Mouse (Mus musculus): ENCODE measurements around the gene Cntnap4. TPM values are rescaled to one million over a fixed set of nuclear protein-coding genes. Genes with fewer than 3 reads are reported as not detected.
"Not testable (repeated sequence)": the region's sequence is repeated elsewhere in the genome, so short reads cannot be mapped to it uniquely, and the experiment has no call there.

Gene Cntnap4
- total RNA-seq, 2 experiments from 2014 or later, result 22.2 to 28.2 TPM

GRCm38 (mm10) chr8:112716982-112717381 is 147.1 kb downstream of the Cntnap4 start:
- no peak for DNase-seq
- intact Hi-C loops (cut with DNase I), result no loop called here

GRCm38 (mm10) chr8:112724918-112725317 is 155.1 kb downstream of the Cntnap4 start:
- intact Hi-C loops (cut with DNase I), result no loop called here
- no peak for DNase-seq

GRCm38 (mm10) chr8:112730583-112731432 is 161.0 kb downstream of the Cntnap4 start:
- intact Hi-C loops (cut with DNase I), result no loop called here
- DNase-seq, result no peak

- intact Hi-C loops (cut with DNase I), result no loop called here
- DNase-seq, result peak; percentile 91
These were observed 165.7 kb downstream of the Cntnap4 start for GRCm38 (mm10) chr8:112735575-112735974.

GRCm38 (mm10) chr8:112743331-112743730 is 173.5 kb downstream of the Cntnap4 start:
- intact Hi-C loops (cut with DNase I), result no loop called here
- DNase-seq, result no peak

- no peak for DNase-seq
- intact Hi-C loops (cut with DNase I), result no loop called here
These were observed 177.5 kb downstream of the Cntnap4 start for GRCm38 (mm10) chr8:112747296-112747695.

- no peak for DNase-seq
- intact Hi-C loops (cut with DNase I), result no loop called here
These were observed 185.3 kb downstream of the Cntnap4 start for GRCm38 (mm10) chr8:112755171-112755570.

- no peak for DNase-seq
- intact Hi-C loops (cut with DNase I), result no loop called here
These were observed 233.2 kb downstream of the Cntnap4 start for GRCm38 (mm10) chr8:112803058-112803457.

- intact Hi-C loops (cut with DNase I), result no loop called here
- DNase-seq, result no peak
These were observed 239.5 kb downstream of the Cntnap4 start for GRCm38 (mm10) chr8:112809382-112809781.

GRCm38 (mm10) chr8:112841057-112841456 is 271.2 kb downstream of the Cntnap4 start:
- no peak for DNase-seq

GRCm38 (mm10) chr8:112849541-112849940 is 279.7 kb downstream of the Cntnap4 start:
- DNase-seq; intact Hi-C loops (cut with DNase I): not testable (repeated sequence)

More at GRCm38 (mm10) chr8:112841057-112841456, 271.2 kb downstream of the Cntnap4 start:
- intact Hi-C loops (cut with DNase I), result no loop called here

- peak; percentile 94 for DNase-seq
- intact Hi-C loops (cut with DNase I), result loop anchor here (10.0 kb wide), 1 partner anchor 332 kb away; the partner anchor contains the start of gene Cntnap4
These were observed 336.7 kb downstream of the Cntnap4 start for GRCm38 (mm10) chr8:112906458-112907112.

GRCm38 (mm10) chr8:112909527-112909926 is 339.7 kb downstream of the Cntnap4 start:
- intact Hi-C loops (cut with DNase I), result loop anchor here (10.0 kb wide), 1 partner anchor 335 kb away; the partner anchor contains the start of gene Cntnap4
- peak; percentile 72 for DNase-seq

GRCm38 (mm10) chr8:112911422-112911821 is 341.6 kb downstream of the Cntnap4 start:
- intact Hi-C loops (cut with DNase I), result no loop called here

GRCm38 (mm10) chr8:112922151-112922550 is 352.3 kb downstream of the Cntnap4 start:
- intact Hi-C loops (cut with DNase I), result no loop called here
- DNase-seq, result no peak

More at GRCm38 (mm10) chr8:112911422-112911821, 341.6 kb downstream of the Cntnap4 start:
- no peak for DNase-seq

- DNase-seq, result no peak
- intact Hi-C loops (cut with DNase I), result no loop called here
These were observed 352.9 kb downstream of the Cntnap4 start for GRCm38 (mm10) chr8:112922789-112923188.
